Mouse (Mus musculus): Measurements from ENCODE around the gene Rbsn. TPM values are rescaled to one million over a fixed set of nuclear protein-coding genes. Genes with fewer than 3 reads are reported as not detected.

The Rbsn gene
- polyA plus RNA-seq, 1 experiment = 14.5 TPM

DNA sequence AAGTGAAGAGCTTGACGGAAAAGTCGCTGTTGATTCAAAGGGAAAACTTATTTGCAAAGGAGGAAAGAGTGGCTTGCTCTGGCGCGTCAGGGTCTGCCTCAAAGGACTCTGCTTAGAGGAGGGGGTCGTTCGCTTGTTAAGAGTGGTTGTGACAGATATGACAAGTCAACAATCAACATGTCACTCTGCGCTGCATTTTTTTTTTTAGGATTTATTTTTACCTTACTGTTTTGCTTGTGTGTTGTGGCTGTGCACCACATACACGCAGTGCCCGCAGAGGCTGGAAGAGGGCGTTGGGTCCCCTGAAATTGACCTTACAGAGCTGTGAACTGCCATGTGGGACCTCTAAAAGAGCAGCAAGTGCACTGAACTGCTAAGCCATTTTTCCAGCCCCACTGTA lies 30.5 kb downstream of the Rbsn start:
- peaks cover 14% of the 10 kb centered on the region for H3K79me2 ChIP-seq (ENCODE audit: control insufficient read depth, insufficient read depth)
- H3K27me3 ChIP-seq (ENCODE audit: control insufficient read depth, insufficient read depth, insufficient read length) = no peaks in the 10 kb centered on the region
- peak overlapping the region; percentile 38 for H3ac ChIP-seq (ENCODE audit: control insufficient read depth, insufficient read length)
- H3K4me3 ChIP-seq = peak overlapping the region; percentile 52
- TF ChIP-seq POLR2AphosphoS2 (IDR thresholded peaks at IDR 0.05; ENCODE audit: insufficient read length, low read depth) (no peak), CEBPB (IDR thresholded peaks at IDR 0.05; ENCODE audit: insufficient read depth, poor library complexity, severe bottlenecking) (no peak), MYOD1 (IDR thresholded peaks at IDR 0.05; ENCODE audit: control insufficient read depth in 1 of 3, insufficient read length in 2 of 3, low read depth in 2 of 3) (no peak), REST (IDR thresholded peaks at IDR 0.05; ENCODE audit: insufficient read depth, insufficient read length) (no peak), MYOG (IDR thresholded peaks at IDR 0.05; ENCODE audit: control insufficient read depth in 1 of 3, insufficient read depth in 1 of 3, insufficient read length in 2 of 3, low read depth in 2 of 3) (no peak), TCF3 (IDR thresholded peaks at IDR 0.05; ENCODE audit: insufficient read length, low read depth) (no peak), SRF (IDR thresholded peaks at IDR 0.05; ENCODE audit: control insufficient read depth, insufficient read length, low read depth) (no peak)
- H3K4me2 ChIP-seq (ENCODE audit: low read depth) = peak overlapping the region; percentile 95
- peaks cover 8% of the 10 kb centered on the region for H3K36me3 ChIP-seq (ENCODE audit: control insufficient read depth, insufficient read depth)

DNA sequence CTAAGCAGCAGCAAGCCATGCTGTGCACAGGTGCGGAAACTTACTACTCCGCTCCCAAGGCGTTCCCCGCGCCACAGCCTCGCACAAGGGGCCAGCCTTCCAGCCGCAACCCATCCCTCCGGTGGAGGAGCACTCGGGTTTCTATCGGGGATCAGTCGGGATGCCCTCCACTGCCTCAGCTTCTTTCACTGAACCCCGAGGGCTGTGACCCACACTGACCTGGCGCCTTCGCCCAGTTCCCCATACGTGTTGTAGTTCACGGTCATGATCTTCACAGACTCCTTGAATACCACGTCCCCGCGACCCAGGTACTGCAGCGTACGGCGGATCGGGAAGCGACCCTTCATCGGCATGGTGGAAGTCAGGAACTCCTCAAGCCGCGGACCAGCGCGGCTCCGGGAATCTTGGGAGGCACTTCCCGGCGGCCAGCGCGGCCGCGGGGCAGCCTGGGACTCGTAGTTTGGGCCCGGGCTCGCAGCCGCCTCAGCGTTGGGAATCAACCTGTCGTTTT lies 31.0 kb downstream of the Rbsn start, which contains the start of gene Mrps25:
Gene Mrps25, minus strand, starts transcription at position 413 of the 511 bp plus-strand sequence.
- peak within 1 kb of the TSS; percentile 38 for H3ac ChIP-seq (ENCODE audit: control insufficient read depth, insufficient read length)
- H3K36me3 ChIP-seq (ENCODE audit: control insufficient read depth, insufficient read depth) = peaks cover 6% of the 10 kb centered on the region
- H3K79me2 ChIP-seq (ENCODE audit: control insufficient read depth, insufficient read depth) = peaks cover 14% of the 10 kb centered on the region
- H3K4me3 ChIP-seq = peak within 1 kb of the TSS; percentile 52
- peak within 1 kb of the TSS; percentile 95 for H3K4me2 ChIP-seq (ENCODE audit: low read depth)
- no peaks in the 10 kb centered on the region for H3K27me3 ChIP-seq (ENCODE audit: control insufficient read depth, insufficient read depth, insufficient read length)
- TF ChIP-seq POLR2A (IDR thresholded peaks at IDR 0.05; ENCODE audit: insufficient read length, low read depth) = peak; percentile 96
- TF ChIP-seq POLR2AphosphoS2 (IDR thresholded peaks at IDR 0.05; ENCODE audit: insufficient read length, low read depth) = peak; percentile 93
- no peak for TF ChIP-seq E2F4 (IDR thresholded peaks at IDR 0.05; ENCODE audit: insufficient read depth)
- peak in 1 of 3 experiments; percentile 45 for TF ChIP-seq MYOD1 (IDR thresholded peaks at IDR 0.05; ENCODE audit: control insufficient read depth in 1 of 3, insufficient read length in 2 of 3, low read depth in 2 of 3)
- TF ChIP-seq SRF (IDR thresholded peaks at IDR 0.05; ENCODE audit: control insufficient read depth, insufficient read length, low read depth) = no peak

DNA sequence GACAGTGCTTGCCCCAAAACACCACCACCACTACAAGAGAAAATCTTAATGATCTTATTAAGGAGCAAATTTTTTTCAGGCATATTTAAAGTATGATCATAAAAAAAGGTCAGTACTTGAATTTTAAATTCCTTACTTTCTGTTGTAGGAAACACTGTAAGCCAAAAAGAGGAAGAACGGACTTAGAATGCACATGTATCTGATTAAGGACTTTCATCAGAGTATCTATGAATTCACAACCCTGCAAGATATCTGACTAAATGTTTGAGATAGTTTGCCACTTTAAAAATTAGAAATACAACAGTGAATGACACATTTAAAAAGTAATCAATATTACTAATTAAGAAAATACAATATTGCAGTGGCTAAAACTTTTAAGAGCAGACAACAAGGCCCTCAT lies 38.3 kb downstream of the Rbsn start:
- peaks cover 7% of the 10 kb centered on the region for H3K79me2 ChIP-seq (ENCODE audit: control insufficient read depth, insufficient read depth)
- H3K27me3 ChIP-seq (ENCODE audit: control insufficient read depth, insufficient read depth, insufficient read length) = no peaks in the 10 kb centered on the region
- TF ChIP-seq MAX (IDR thresholded peaks at IDR 0.05; ENCODE audit: low read depth) = no peak
- TF ChIP-seq CEBPB (IDR thresholded peaks at IDR 0.05; ENCODE audit: insufficient read depth, poor library complexity, severe bottlenecking) = no peak
- TF ChIP-seq POLR2A (IDR thresholded peaks at IDR 0.05; ENCODE audit: insufficient read length, low read depth) = no peak
- TF ChIP-seq MYOD1 (IDR thresholded peaks at IDR 0.05; ENCODE audit: control insufficient read depth in 1 of 3, insufficient read length in 2 of 3, low read depth in 2 of 3) = no peak
- no peak for TF ChIP-seq REST (IDR thresholded peaks at IDR 0.05; ENCODE audit: insufficient read depth, insufficient read length)
- TF ChIP-seq MYOG (IDR thresholded peaks at IDR 0.05; ENCODE audit: control insufficient read depth in 1 of 3, insufficient read depth in 1 of 3, insufficient read length in 2 of 3, low read depth in 2 of 3) = no peak
- no peak overlapping the region for H3ac ChIP-seq (ENCODE audit: control insufficient read depth, insufficient read length)
- no peak overlapping the region for H3K4me2 ChIP-seq (ENCODE audit: low read depth)
- H3K4me3 ChIP-seq = no peak overlapping the region
- peaks cover 13% of the 10 kb centered on the region for H3K36me3 ChIP-seq (ENCODE audit: control insufficient read depth, insufficient read depth)

DNA sequence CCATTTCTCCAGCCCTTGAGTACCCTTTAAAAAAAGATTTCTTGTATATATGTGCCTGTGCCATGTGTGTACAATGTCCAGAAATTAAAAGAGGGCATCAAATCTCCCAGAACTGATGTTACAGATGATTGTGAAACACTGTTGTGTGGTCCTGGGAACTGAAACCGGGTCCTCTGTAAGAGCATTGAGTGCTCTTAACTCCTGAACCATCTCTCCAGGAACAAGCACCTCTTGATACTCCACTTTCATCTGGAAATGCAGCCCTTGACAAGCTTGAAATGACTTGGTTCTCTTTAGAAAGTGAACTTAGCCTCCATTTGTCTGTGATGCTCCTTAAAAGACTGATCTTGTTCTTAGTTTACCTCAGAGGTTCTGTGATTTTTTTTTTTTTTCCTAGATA lies 52.0 kb downstream of the Rbsn start:
- H3K36me3 ChIP-seq (ENCODE audit: control insufficient read depth, insufficient read depth) = peaks cover 66% of the 10 kb centered on the region
- H3K4me3 ChIP-seq = no peak overlapping the region
- no peaks in the 10 kb centered on the region for H3K79me2 ChIP-seq (ENCODE audit: control insufficient read depth, insufficient read depth)
- TF ChIP-seq CEBPB (IDR thresholded peaks at IDR 0.05; ENCODE audit: insufficient read depth, poor library complexity, severe bottlenecking) = no peak
- TF ChIP-seq TCF12 (IDR thresholded peaks at IDR 0.05; ENCODE audit: insufficient read depth, poor library complexity, severe bottlenecking) = no peak
- no peak for TF ChIP-seq MYOD1 (IDR thresholded peaks at IDR 0.05; ENCODE audit: control insufficient read depth in 1 of 3, insufficient read length in 2 of 3, low read depth in 2 of 3)
- no peak for TF ChIP-seq E2F4 (IDR thresholded peaks at IDR 0.05; ENCODE audit: insufficient read depth)
- no peak for TF ChIP-seq SRF (IDR thresholded peaks at IDR 0.05; ENCODE audit: control insufficient read depth, insufficient read length, low read depth)
- no peak for TF ChIP-seq POLR2AphosphoS2 (IDR thresholded peaks at IDR 0.05; ENCODE audit: insufficient read length, low read depth)
- TF ChIP-seq MYOG (IDR thresholded peaks at IDR 0.05; ENCODE audit: control insufficient read depth in 1 of 3, insufficient read depth in 1 of 3, insufficient read length in 2 of 3, low read depth in 2 of 3) = no peak
- TF ChIP-seq TCF3 (IDR thresholded peaks at IDR 0.05; ENCODE audit: insufficient read length, low read depth) = no peak
- no peak for TF ChIP-seq REST (IDR thresholded peaks at IDR 0.05; ENCODE audit: insufficient read depth, insufficient read length)
- TF ChIP-seq MAX (IDR thresholded peaks at IDR 0.05; ENCODE audit: low read depth) = no peak
- TF ChIP-seq POLR2A (IDR thresholded peaks at IDR 0.05; ENCODE audit: insufficient read length, low read depth) = no peak
- TF ChIP-seq USF1 (IDR thresholded peaks at IDR 0.05; ENCODE audit: low read depth) = no peak
- H3ac ChIP-seq (ENCODE audit: control insufficient read depth, insufficient read length) = no peak overlapping the region
- no peaks in the 10 kb centered on the region for H3K27me3 ChIP-seq (ENCODE audit: control insufficient read depth, insufficient read depth, insufficient read length)
- H3K4me2 ChIP-seq (ENCODE audit: low read depth) = no peak overlapping the region

DNA sequence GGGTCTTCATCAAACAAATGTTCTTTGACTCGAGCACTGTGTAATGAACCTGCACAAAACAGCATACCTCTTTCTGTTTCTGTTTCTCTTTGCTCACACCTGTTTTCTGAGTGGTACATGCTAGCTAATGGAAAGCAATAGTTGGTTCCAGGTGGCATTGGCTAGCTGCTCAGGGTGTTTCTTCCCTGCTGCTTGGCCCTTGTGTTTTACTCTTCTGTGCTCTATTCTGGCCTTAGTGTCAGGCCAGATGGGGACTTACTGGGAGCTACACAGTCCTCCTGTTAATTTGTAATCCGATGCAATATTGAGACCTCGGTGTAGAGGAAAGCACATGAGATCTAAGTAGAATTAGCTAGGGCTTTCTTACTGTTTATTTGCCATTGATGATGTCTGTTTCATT lies 55.9 kb downstream of the Rbsn start:
- TF ChIP-seq TCF3 (IDR thresholded peaks at IDR 0.05; ENCODE audit: insufficient read length, low read depth) = no peak
- no peak for TF ChIP-seq USF1 (IDR thresholded peaks at IDR 0.05; ENCODE audit: low read depth)
- TF ChIP-seq SRF (IDR thresholded peaks at IDR 0.05; ENCODE audit: control insufficient read depth, insufficient read length, low read depth) = no peak
- TF ChIP-seq E2F4 (IDR thresholded peaks at IDR 0.05; ENCODE audit: insufficient read depth) = no peak
- TF ChIP-seq MYOG (IDR thresholded peaks at IDR 0.05; ENCODE audit: control insufficient read depth in 1 of 3, insufficient read depth in 1 of 3, insufficient read length in 2 of 3, low read depth in 2 of 3) = no peak
- no peak for TF ChIP-seq TCF12 (IDR thresholded peaks at IDR 0.05; ENCODE audit: insufficient read depth, poor library complexity, severe bottlenecking)
- no peak for TF ChIP-seq MYOD1 (IDR thresholded peaks at IDR 0.05; ENCODE audit: control insufficient read depth in 1 of 3, insufficient read length in 2 of 3, low read depth in 2 of 3)
- no peak for TF ChIP-seq POLR2AphosphoS2 (IDR thresholded peaks at IDR 0.05; ENCODE audit: insufficient read length, low read depth)
- TF ChIP-seq CEBPB (IDR thresholded peaks at IDR 0.05; ENCODE audit: insufficient read depth, poor library complexity, severe bottlenecking) = no peak
- no peak for TF ChIP-seq REST (IDR thresholded peaks at IDR 0.05; ENCODE audit: insufficient read depth, insufficient read length)
- TF ChIP-seq POLR2A (IDR thresholded peaks at IDR 0.05; ENCODE audit: insufficient read length, low read depth) = no peak
- TF ChIP-seq MAX (IDR thresholded peaks at IDR 0.05; ENCODE audit: low read depth) = no peak
- H3K4me2 ChIP-seq (ENCODE audit: low read depth) = no peak overlapping the region
- no peak overlapping the region for H3ac ChIP-seq (ENCODE audit: control insufficient read depth, insufficient read length)
- no peaks in the 10 kb centered on the region for H3K27me3 ChIP-seq (ENCODE audit: control insufficient read depth, insufficient read depth, insufficient read length)
- H3K79me2 ChIP-seq (ENCODE audit: control insufficient read depth, insufficient read depth) = no peaks in the 10 kb centered on the region
- peaks cover 79% of the 10 kb centered on the region for H3K36me3 ChIP-seq (ENCODE audit: control insufficient read depth, insufficient read depth)
- H3K4me3 ChIP-seq = no peak overlapping the region
